Mouse (Mus musculus) E14TG2a.4 (cell line): ENCODE data around the gene Mars.

Experiments
- H3K27me3 ChIP-seq: 2 replicates; pipeline ENCODE4 v1.6.1; 2014; ENCODE audit warnings: low read length, control low read depth; ENCODE audit not compliant: insufficient read depth
- H3K36me3 ChIP-seq: 2 replicates; pipeline ENCODE4 v1.6.1; 2014; ENCODE audit warnings: low read length, control low read depth; ENCODE audit not compliant: insufficient read depth
- H3K4me1 ChIP-seq: replicated peaks from 2 replicates; pipeline ENCODE4 v1.6.1; 2014; ENCODE audit warnings: low read depth, low read length, control low read depth
- H3K4me3 ChIP-seq: replicated peaks from 2 replicates; pipeline ENCODE4 v1.5.1; 2014; ENCODE audit warnings: mild to moderate bottlenecking, low read length
- H3K9me3 ChIP-seq: 2 replicates; pipeline ENCODE4 v1.6.1; 2014; ENCODE audit warnings: low read length, control low read depth
- CTCF ChIP-seq: conservative IDR thresholded peaks from 2 replicates; pipeline ENCODE4 v1.5.1; 2014; ENCODE audit warnings: low read length
- NANOG ChIP-seq: IDR thresholded peaks from 2 replicates; pipeline ENCODE4 v1.6.1; 2014; ENCODE audit warnings: borderline replicate concordance, low read length, mixed read lengths
- POU5F1 ChIP-seq: IDR thresholded peaks from 2 replicates; pipeline ENCODE4 v1.6.1; 2014; ENCODE audit warnings: low read length, borderline replicate concordance

Mars gene

DNA sequence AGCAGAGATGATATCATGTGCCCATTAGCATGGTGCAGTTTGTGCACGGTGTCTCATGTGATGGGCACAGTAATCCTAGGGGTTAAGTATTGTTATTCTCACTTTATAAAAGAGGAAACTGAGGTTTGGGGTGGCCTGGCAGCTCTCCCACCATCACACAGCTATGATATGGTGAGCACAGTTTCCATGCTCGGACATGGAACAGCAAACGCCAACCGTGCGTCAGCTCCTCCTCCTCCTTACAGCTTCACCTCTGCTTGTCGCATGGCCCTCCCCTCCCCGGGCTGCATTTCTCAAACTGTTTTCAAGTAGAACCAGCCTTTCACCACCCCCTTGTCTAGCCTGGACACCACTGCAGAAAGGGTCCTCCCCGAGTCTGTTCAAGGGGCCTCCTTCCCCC is 53.1 kb downstream of the Mars start:
- H3K9me3 ChIP-seq = no peaks in the 10 kb centered on the region
- H3K4me1 ChIP-seq = peaks cover 72% of the 10 kb centered on the region
- H3K4me3 ChIP-seq = 0 out of 2 replicates have a peak overlapping the region, but pooled peaks have one; percentile 8
- H3K27me3 ChIP-seq = no peaks in the 10 kb centered on the region
- no peak for TF ChIP-seq POU5F1
- TF ChIP-seq NANOG = no peak
- TF ChIP-seq CTCF = no peak
- peaks cover 47% of the 10 kb centered on the region for H3K36me3 ChIP-seq

DNA sequence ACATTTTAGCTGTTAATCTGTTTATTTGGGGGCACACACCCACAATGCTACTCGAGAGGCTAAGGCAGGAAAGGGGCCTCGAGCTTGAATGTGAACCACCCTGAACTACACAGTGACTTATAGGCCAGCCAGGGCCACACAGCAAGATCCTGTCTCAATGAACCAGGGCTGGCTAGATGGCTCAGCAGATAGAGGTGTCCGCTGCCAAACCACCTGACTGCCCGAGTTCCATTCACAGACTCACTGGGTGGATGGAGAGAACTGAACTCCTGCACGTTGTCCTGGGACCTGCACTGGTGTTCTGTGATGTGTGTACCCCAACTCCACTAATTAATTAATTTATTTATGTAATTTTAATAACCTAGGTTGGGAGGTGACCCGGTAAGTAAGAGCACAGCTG is 53.8 kb downstream of the Mars start:
- no peak overlapping the region for H3K4me3 ChIP-seq
- H3K36me3 ChIP-seq = peaks cover 47% of the 10 kb centered on the region
- no peaks in the 10 kb centered on the region for H3K9me3 ChIP-seq
- H3K27me3 ChIP-seq = no peaks in the 10 kb centered on the region
- TF ChIP-seq NANOG = no peak
- TF ChIP-seq CTCF = no peak
- TF ChIP-seq POU5F1 = no peak
- peaks cover 70% of the 10 kb centered on the region for H3K4me1 ChIP-seq

DNA sequence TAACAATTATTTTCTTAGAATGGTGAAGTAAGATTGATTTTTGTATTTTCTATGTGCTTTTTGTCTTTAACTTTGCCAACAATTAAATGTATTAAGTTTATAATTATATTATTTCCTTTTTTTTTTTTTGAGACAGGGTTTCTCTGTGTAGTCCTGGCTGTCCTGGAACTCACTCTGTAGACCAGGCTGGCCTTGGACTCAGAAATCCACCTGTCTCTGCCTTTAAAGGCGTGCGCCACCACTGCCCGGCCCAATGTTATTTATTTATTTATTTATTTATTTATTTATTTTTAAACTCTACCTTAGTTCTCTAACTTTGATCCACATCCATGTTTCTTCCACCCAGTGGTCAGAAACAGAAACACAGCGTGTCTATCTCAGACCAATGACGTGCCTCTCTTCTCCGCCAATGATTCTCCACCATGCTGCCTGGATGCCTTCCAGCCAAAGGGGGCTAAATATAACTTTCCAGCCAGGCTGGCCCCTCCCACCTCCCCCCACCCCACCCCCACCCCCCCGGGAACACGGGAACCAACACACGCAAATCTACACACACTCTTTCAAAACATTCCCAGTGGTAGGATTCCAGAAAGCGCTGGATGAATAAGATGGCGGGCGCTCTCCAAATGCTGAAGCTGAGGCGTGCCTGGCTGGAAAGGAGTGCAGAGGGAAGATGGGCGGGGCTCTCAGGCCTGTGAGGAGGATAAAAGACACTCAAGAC is 55.8 kb downstream of the Mars start:
- Histone ChIP-seq H3K9me3 (no peaks in the 10 kb centered on the region), H3K4me1 (peaks cover 63% of the 10 kb centered on the region), H3K27me3 (no peaks in the 10 kb centered on the region), H3K4me3 (no peak overlapping the region), H3K36me3 (peaks cover 42% of the 10 kb centered on the region)
- TF ChIP-seq POU5F1 (no peak), CTCF (no peak), NANOG (no peak)

DNA sequence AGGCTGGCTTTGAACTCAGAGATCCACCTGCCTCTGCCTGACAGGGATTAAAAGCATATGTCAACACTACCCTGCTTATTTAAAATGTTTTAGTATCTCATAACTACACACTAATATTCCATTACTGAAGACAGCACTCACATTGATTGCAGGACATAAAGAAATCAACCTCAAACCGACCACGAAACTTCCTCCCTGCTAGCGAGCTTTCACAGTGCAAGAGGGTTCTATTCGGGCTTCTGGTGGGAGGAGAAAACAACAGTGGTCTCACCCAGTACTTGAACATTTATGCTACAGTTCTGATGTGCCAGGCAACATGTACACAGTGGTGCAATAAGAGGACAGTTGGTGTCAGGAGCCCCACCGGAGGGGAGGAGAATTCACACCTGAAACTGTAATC is 60.8 kb downstream of the Mars start:
- no peaks in the 10 kb centered on the region for H3K27me3 ChIP-seq
- H3K4me1 ChIP-seq = peaks cover 46% of the 10 kb centered on the region
- no peaks in the 10 kb centered on the region for H3K9me3 ChIP-seq
- no peak for TF ChIP-seq NANOG
- no peak for TF ChIP-seq CTCF
- no peak for TF ChIP-seq POU5F1
- peaks cover 33% of the 10 kb centered on the region for H3K36me3 ChIP-seq
- no peak overlapping the region for H3K4me3 ChIP-seq
